Mouse (Mus musculus): ENCODE results near the gene Procr. TPM values are rescaled to one million over a fixed set of nuclear protein-coding genes. Genes with fewer than 3 reads are reported as not detected.

Procr gene
- polyA plus RNA-seq, 1 experiment from 2014 or later, result 1.0 TPM

GRCm38 (mm10) chr2:155779506-155779905, 28.6 kb downstream of the Procr start:
- Histone ChIP-seq H3K36me3 (no peaks in the 10 kb centered on the region), H3K27ac (no peak overlapping the region), H3K9ac (no peak overlapping the region), H3K9me3 (replicated peaks) (no peaks in the 10 kb centered on the region), H3K4me3 (replicated peaks) (no peak overlapping the region), H3K4me2 (no peak overlapping the region), H3K27me3 (peaks cover 48% of the 10 kb centered on the region), H3K4me1 (replicated peaks) (peaks cover 8% of the 10 kb centered on the region; the same call in 1 of the 2 replicates)
- DNase-seq (no peak), ATAC-seq (ENCODE audit: low read depth) (no peak)
- 59% methylated on average over 3 of the region's 3 CpGs for WGBS (ENCODE audit: insufficient replicate concordance)

GRCm38 (mm10) chr2:155784534-155784933, 33.6 kb downstream of the Procr start:
- DNase-seq, result no peak
- no peaks in the 10 kb centered on the region for H3K36me3 ChIP-seq
- no peaks in the 10 kb centered on the region for H3K4me1 ChIP-seq (replicated peaks)
- H3K4me2 ChIP-seq, result no peak overlapping the region
- no peak overlapping the region for H3K27ac ChIP-seq
- WGBS (ENCODE audit: insufficient replicate concordance), result 69% methylated on average over 6 of the region's 6 CpGs
- ATAC-seq (ENCODE audit: low read depth), result no peak
- H3K27me3 ChIP-seq, result peaks cover 22% of the 10 kb centered on the region
- H3K4me3 ChIP-seq (replicated peaks), result no peak overlapping the region
- H3K9me3 ChIP-seq (replicated peaks), result no peaks in the 10 kb centered on the region
- no peak overlapping the region for H3K9ac ChIP-seq

- DNase-seq (no peak), ATAC-seq (ENCODE audit: low read depth) (no peak)
- 29% methylated on average over 5 of the region's 5 CpGs for WGBS (ENCODE audit: insufficient replicate concordance)
- no peak overlapping the region for H3K27ac ChIP-seq
- no peak overlapping the region for H3K4me2 ChIP-seq
- H3K4me3 ChIP-seq (replicated peaks), result no peak overlapping the region
- H3K27me3 ChIP-seq, result peaks cover 15% of the 10 kb centered on the region; the same call in 1 of the 2 replicates
- no peaks in the 10 kb centered on the region for H3K4me1 ChIP-seq (replicated peaks)
- no peaks in the 10 kb centered on the region for H3K9me3 ChIP-seq (replicated peaks)
- no peak overlapping the region for H3K9ac ChIP-seq
- no peaks in the 10 kb centered on the region for H3K36me3 ChIP-seq
These were observed 36.0 kb downstream of the Procr start for GRCm38 (mm10) chr2:155786905-155787304.

GRCm38 (mm10) chr2:155787949-155788931, 37.3 kb downstream of the Procr start:
- no peak overlapping the region for H3K4me2 ChIP-seq
- no peak overlapping the region for H3K4me3 ChIP-seq (replicated peaks)
- ATAC-seq (ENCODE audit: low read depth) (no peak), DNase-seq (no peak)
- no peaks in the 10 kb centered on the region for H3K4me1 ChIP-seq (replicated peaks)
- H3K27me3 ChIP-seq, result peaks cover 15% of the 10 kb centered on the region; the same call in 1 of the 2 replicates
- WGBS (ENCODE audit: insufficient replicate concordance), result 47% methylated on average over 18 of the region's 18 CpGs
- H3K9ac ChIP-seq, result no peak overlapping the region
- no peaks in the 10 kb centered on the region for H3K9me3 ChIP-seq (replicated peaks)
- H3K27ac ChIP-seq, result no peak overlapping the region
- no peaks in the 10 kb centered on the region for H3K36me3 ChIP-seq

GRCm38 (mm10) chr2:155792899-155793298, 42.0 kb downstream of the Procr start:
- Histone ChIP-seq H3K27me3 (peaks cover 11% of the 10 kb centered on the region; the same call in 1 of the 2 replicates), H3K4me3 (replicated peaks) (no peak overlapping the region), H3K36me3 (no peaks in the 10 kb centered on the region), H3K9me3 (replicated peaks) (no peaks in the 10 kb centered on the region), H3K4me1 (replicated peaks) (no peaks in the 10 kb centered on the region), H3K9ac (no peak overlapping the region), H3K27ac (no peak overlapping the region), H3K4me2 (no peak overlapping the region)
- 40% methylated on average over 12 of the region's 12 CpGs for WGBS (ENCODE audit: insufficient replicate concordance)
- no peak for ATAC-seq (ENCODE audit: low read depth)
- DNase-seq, result no peak

GRCm38 (mm10) chr2:155794674-155795445, 43.9 kb downstream of the Procr start:
- Histone ChIP-seq H3K9ac (no peak overlapping the region), H3K4me1 (replicated peaks) (no peaks in the 10 kb centered on the region), H3K4me3 (replicated peaks) (no peak overlapping the region), H3K36me3 (no peaks in the 10 kb centered on the region), H3K4me2 (no peak overlapping the region), H3K9me3 (replicated peaks) (no peaks in the 10 kb centered on the region), H3K27ac (no peak overlapping the region), H3K27me3 (peaks cover 14% of the 10 kb centered on the region; the same call in 1 of the 2 replicates)
- ATAC-seq (ENCODE audit: low read depth) (no peak), DNase-seq (no peak)
- WGBS (ENCODE audit: insufficient replicate concordance), result 68% methylated on average over 12 of the region's 12 CpGs

- H3K27me3 ChIP-seq, result peaks cover 15% of the 10 kb centered on the region; the same call in 1 of the 2 replicates
- H3K27ac ChIP-seq, result no peak overlapping the region
- no peak overlapping the region for H3K9ac ChIP-seq
- H3K9me3 ChIP-seq (replicated peaks), result no peaks in the 10 kb centered on the region
- no peak for DNase-seq
- H3K4me3 ChIP-seq (replicated peaks), result no peak overlapping the region
- no peaks in the 10 kb centered on the region for H3K4me1 ChIP-seq (replicated peaks)
- H3K36me3 ChIP-seq, result no peaks in the 10 kb centered on the region
- ATAC-seq (ENCODE audit: low read depth), result no peak
- H3K4me2 ChIP-seq, result no peak overlapping the region
- WGBS (ENCODE audit: insufficient replicate concordance), result 30% methylated on average over 3 of the region's 3 CpGs
These were observed 47.7 kb downstream of the Procr start for GRCm38 (mm10) chr2:155798613-155799012.

- no peak overlapping the region for H3K9ac ChIP-seq
- no peaks in the 10 kb centered on the region for H3K9me3 ChIP-seq (replicated peaks)
- H3K4me2 ChIP-seq, result no peak overlapping the region
- H3K27me3 ChIP-seq, result peaks cover 13% of the 10 kb centered on the region; the same call in 1 of the 2 replicates
- H3K27ac ChIP-seq, result no peak overlapping the region
- no peaks in the 10 kb centered on the region for H3K36me3 ChIP-seq
- ATAC-seq (ENCODE audit: low read depth) (no peak), DNase-seq (peak; percentile 23)
- WGBS (ENCODE audit: insufficient replicate concordance), result 38% methylated on average over 3 of the region's 3 CpGs
- no peaks in the 10 kb centered on the region for H3K4me1 ChIP-seq (replicated peaks)
- no peak overlapping the region for H3K4me3 ChIP-seq (replicated peaks)
These were observed 51.8 kb downstream of the Procr start for GRCm38 (mm10) chr2:155802761-155803160.

- Histone ChIP-seq H3K4me3 (replicated peaks) (no peak overlapping the region), H3K9ac (no peak overlapping the region), H3K27ac (no peak overlapping the region), H3K9me3 (replicated peaks) (no peaks in the 10 kb centered on the region), H3K4me2 (no peak overlapping the region), H3K4me1 (replicated peaks) (no peaks in the 10 kb centered on the region), H3K36me3 (no peaks in the 10 kb centered on the region), H3K27me3 (0 out of 2 replicates have a peak, but pooled peaks cover 6% of the 10 kb centered on the region)
- WGBS (ENCODE audit: insufficient replicate concordance), result 42% methylated on average over 5 of the region's 5 CpGs
- DNase-seq (no peak), ATAC-seq (ENCODE audit: low read depth) (no peak)
These were observed 53.1 kb downstream of the Procr start for GRCm38 (mm10) chr2:155804053-155804452.
